Mouse (Mus musculus) C2C12 (cell line): ENCODE data around the gene Clcnkb. TPM values are rescaled to one million over a fixed set of nuclear protein-coding genes. Genes with fewer than 3 reads are reported as not detected.

Source experiments
- H3K27me3 ChIP-seq: one replicate; pipeline ENCODE4 v1.6.1; 2011; ENCODE audit not compliant: control insufficient read depth, insufficient read depth, insufficient read length
- H3K36me3 ChIP-seq: one replicate; pipeline ENCODE4 v1.6.1; 2011; ENCODE audit not compliant: control insufficient read depth, insufficient read depth
- H3K4me3 ChIP-seq: one replicate; pipeline ENCODE4 v1.5.1; 2011; ENCODE audit warnings: mild to moderate bottlenecking, control low read depth; ENCODE audit not compliant: poor library complexity, insufficient read depth, severe bottlenecking
- H3K79me2 ChIP-seq: one replicate; pipeline ENCODE4 v1.6.1; 2011; ENCODE audit not compliant: control insufficient read depth, insufficient read depth
- H3K79me3 ChIP-seq: one replicate; pipeline ENCODE4 v1.6.1; 2011; ENCODE audit warnings: low read depth, control low read depth
- H3ac ChIP-seq: one replicate; pipeline ENCODE3; 2011; ENCODE audit warnings: low read depth; ENCODE audit not compliant: control insufficient read depth, insufficient read length
- CEBPB ChIP-seq: IDR thresholded peaks from one replicate; pipeline ENCODE4 v1.6.1; 2011; ENCODE audit warnings: low read depth, mild to moderate bottlenecking, control low read depth, moderate library complexity
- CTCF ChIP-seq: IDR thresholded peaks from one replicate; pipeline ENCODE4 v1.5.1; 2011; ENCODE audit not compliant: control insufficient read depth, insufficient read depth, insufficient read length
- FOSL1 ChIP-seq: IDR thresholded peaks from one replicate; pipeline ENCODE4 v1.8.0; 2011; ENCODE audit warnings: mild to moderate bottlenecking, low read length; ENCODE audit not compliant: poor library complexity, insufficient read depth, severe bottlenecking
- MAX ChIP-seq: IDR thresholded peaks from one replicate; pipeline ENCODE4 v1.6.1; 2011; ENCODE audit warnings: mild to moderate bottlenecking, control low read depth
- MYOD1 ChIP-seq: IDR thresholded peaks from one replicate; pipeline ENCODE4 v1.6.1; 2011; ENCODE audit warnings: low read depth; ENCODE audit not compliant: control insufficient read depth, insufficient read length
- MYOG ChIP-seq: IDR thresholded peaks from one replicate; pipeline ENCODE4 v1.6.1; 2011; ENCODE audit not compliant: control insufficient read depth, insufficient read length; ENCODE audit errors: extremely low read depth
- USF1 ChIP-seq: IDR thresholded peaks from one replicate; pipeline ENCODE4 v1.6.1; 2011; ENCODE audit warnings: low read depth, mild to moderate bottlenecking, control low read depth, moderate library complexity
- polyA plus RNA-seq: library from polyadenylated mRNA; unstranded; fragments of >200 nt; fragmentation: generic; extraction: Trizol; gene quantifications from one replicate; pipeline ENCODE4 v1.2.1, GENCODE M21; 2012; ENCODE audit warnings: missing spikeins

Clcnkb gene
- polyA plus RNA-seq, 1 experiment, result not detected

- TF ChIP-seq CEBPB (no peak), MYOD1 (no peak), CTCF (no peak), MYOG (no peak), USF1 (no peak), FOSL1 (no peak), MAX (no peak)
Observed at GRCm38 (mm10) chr4:141367997-141368791, 47.6 kb downstream of the Clcnkb start, which contains the start of gene Fam131c. Gene Fam131c (plus strand): TSS chr4:141368220.

GRCm38 (mm10) chr4:141365876-141366275 lies 49.9 kb downstream of the Clcnkb start:
- peak overlapping the region; percentile 54 for H3ac ChIP-seq
- H3K79me3 ChIP-seq, result no peaks in the 10 kb centered on the region
- no peak overlapping the region for H3K4me3 ChIP-seq
- no peaks in the 10 kb centered on the region for H3K79me2 ChIP-seq
- H3K36me3 ChIP-seq, result no peaks in the 10 kb centered on the region
- H3K27me3 ChIP-seq, result no peaks in the 10 kb centered on the region
- peak; percentile 10 for TF ChIP-seq MAX
- no peak for TF ChIP-seq USF1
- TF ChIP-seq MYOD1, result peak; percentile 73

More at GRCm38 (mm10) chr4:141367997-141368791, 47.6 kb downstream of the Clcnkb start, which contains the start of gene Fam131c:
- Histone ChIP-seq H3ac (peak within 1 kb of the TSS; percentile 31), H3K79me3 (no peaks in the 10 kb centered on the region), H3K79me2 (no peaks in the 10 kb centered on the region), H3K27me3 (no peaks in the 10 kb centered on the region), H3K4me3 (no peak within 1 kb of the TSS), H3K36me3 (no peaks in the 10 kb centered on the region)

DNA sequence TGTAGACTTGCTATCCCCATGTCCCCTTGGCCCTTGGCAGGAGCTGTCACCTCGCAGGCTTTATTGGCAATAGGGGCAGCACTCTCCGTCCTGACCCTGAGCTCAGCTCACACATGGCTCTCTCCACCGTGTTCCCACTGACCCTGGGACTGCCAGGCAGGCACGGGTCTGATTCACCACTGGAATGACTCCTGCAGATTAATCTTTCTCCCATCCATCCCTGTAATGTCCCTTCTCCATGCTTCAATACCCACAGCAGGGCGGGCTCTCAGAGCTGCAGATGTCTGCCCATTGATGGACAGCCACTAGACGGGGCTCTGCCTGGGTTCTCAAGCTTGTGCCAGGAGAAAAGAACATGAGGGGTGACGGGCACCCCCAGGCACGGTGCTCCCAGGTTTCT lies 50.7 kb downstream of the Clcnkb start:
- no peaks in the 10 kb centered on the region for H3K27me3 ChIP-seq
- no peak overlapping the region for H3ac ChIP-seq
- TF ChIP-seq USF1, result no peak
- no peak for TF ChIP-seq CTCF
- no peak for TF ChIP-seq MYOD1
- TF ChIP-seq MAX, result no peak
- no peak for TF ChIP-seq MYOG
- TF ChIP-seq FOSL1, result no peak
- no peak for TF ChIP-seq CEBPB
- H3K79me2 ChIP-seq, result no peaks in the 10 kb centered on the region
- H3K4me3 ChIP-seq, result no peak overlapping the region
- no peaks in the 10 kb centered on the region for H3K79me3 ChIP-seq
- no peaks in the 10 kb centered on the region for H3K36me3 ChIP-seq

- Histone ChIP-seq H3K79me2 (no peaks in the 10 kb centered on the region), H3K4me3 (no peak overlapping the region), H3K79me3 (no peaks in the 10 kb centered on the region), H3ac (no peak overlapping the region), H3K36me3 (no peaks in the 10 kb centered on the region), H3K27me3 (no peaks in the 10 kb centered on the region)
- TF ChIP-seq MYOG (no peak), CTCF (peak; percentile 75)
Observed at GRCm38 (mm10) chr4:141362937-141363548, 52.8 kb downstream of the Clcnkb start.

DNA sequence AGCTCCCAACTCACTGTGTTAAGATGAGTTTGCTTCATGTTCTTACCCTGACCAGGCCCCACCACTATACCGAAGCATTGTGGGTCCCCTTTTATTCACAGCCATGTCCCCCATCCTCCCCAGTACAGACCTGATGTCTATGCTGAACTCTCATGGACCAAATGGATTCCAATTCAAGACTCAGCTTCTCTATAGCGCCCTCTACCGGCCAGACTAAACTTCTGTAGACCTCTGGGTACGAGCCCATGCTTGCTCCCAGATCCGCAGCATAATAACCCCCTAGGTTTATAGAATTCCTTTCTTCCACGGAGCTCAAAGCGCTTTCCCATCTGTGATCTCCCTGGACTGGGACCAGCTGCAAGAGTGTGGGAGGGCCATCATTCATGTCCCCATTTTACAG lies 55.0 kb downstream of the Clcnkb start:
- Histone ChIP-seq H3K36me3 (no peaks in the 10 kb centered on the region), H3K79me2 (no peaks in the 10 kb centered on the region), H3K27me3 (no peaks in the 10 kb centered on the region), H3ac (no peak overlapping the region), H3K4me3 (no peak overlapping the region), H3K79me3 (no peaks in the 10 kb centered on the region)
- TF ChIP-seq MYOD1, result no peak
- TF ChIP-seq MAX, result no peak
- no peak for TF ChIP-seq CEBPB
- TF ChIP-seq MYOG, result no peak
- no peak for TF ChIP-seq CTCF
- no peak for TF ChIP-seq FOSL1
- TF ChIP-seq USF1, result no peak

DNA sequence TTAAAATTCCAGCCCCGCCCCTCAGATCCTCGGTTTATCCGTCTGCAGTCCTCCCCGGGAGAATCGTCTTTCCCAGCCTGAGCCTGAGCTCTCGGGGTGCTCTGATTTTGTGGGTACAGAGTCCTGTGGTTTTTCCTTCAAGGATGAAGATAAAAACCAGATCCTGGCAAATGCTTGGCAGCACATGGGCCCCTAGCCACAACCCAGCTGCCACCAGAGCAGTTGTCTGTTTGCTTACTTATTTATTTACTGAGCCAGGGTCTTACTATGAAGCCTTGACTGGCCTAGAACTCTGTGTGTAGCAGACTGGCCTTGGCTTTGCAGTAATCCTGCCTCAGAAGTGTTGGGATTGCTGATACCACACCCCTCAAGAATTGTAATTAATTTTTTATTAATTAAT lies 56.6 kb downstream of the Clcnkb start:
- no peak for TF ChIP-seq FOSL1
- no peak for TF ChIP-seq MYOD1
- TF ChIP-seq MYOG, result no peak
- TF ChIP-seq CTCF, result no peak
- TF ChIP-seq MAX, result no peak
- TF ChIP-seq CEBPB, result no peak
- Histone ChIP-seq H3K79me2 (no peaks in the 10 kb centered on the region), H3K79me3 (no peaks in the 10 kb centered on the region), H3K36me3 (no peaks in the 10 kb centered on the region), H3K27me3 (no peaks in the 10 kb centered on the region), H3ac (no peak overlapping the region), H3K4me3 (no peak overlapping the region)
